Mouse (Mus musculus): ENCODE data around the gene Ccdc13.

Gene Ccdc13

GRCm38 (mm10) chr9:121760271-121761090 is 78.8 kb downstream of the Ccdc13 start:
- WGBS, result under 1% methylated on average over 43 of the region's 43 CpGs

- 1% methylated on average over 92 of the region's 97 CpGs for WGBS
Observed at GRCm38 (mm10) chr9:121759091-121760081, 79.9 kb downstream of the Ccdc13 start, which contains the start of gene Zfp651. Zfp651 (plus strand) TSS chr9:121759330.

- WGBS, result 43% methylated on average over 10 of the region's 10 CpGs
Observed at GRCm38 (mm10) chr9:121757835-121758814, 81.1 kb downstream of the Ccdc13 start.

GRCm38 (mm10) chr9:121757432-121757831 is 81.8 kb downstream of the Ccdc13 start:
- WGBS, result 10% methylated on average over 3 of the region's 3 CpGs

- WGBS, result 81% methylated on average over 3 of the region's 3 CpGs
Observed at GRCm38 (mm10) chr9:121756785-121757184, 82.5 kb downstream of the Ccdc13 start.

- WGBS, result 57% methylated on average over 3 of the region's 3 CpGs
Observed at GRCm38 (mm10) chr9:121754624-121755023, 84.6 kb downstream of the Ccdc13 start.

- WGBS, result 53% methylated on average over 9 of the region's 9 CpGs
Observed at GRCm38 (mm10) chr9:121752774-121753173, 86.5 kb downstream of the Ccdc13 start.

Measured in cerebral cortex, adult 2 months (tissue).